8 mouse cellular contexts compared by ENCODE assay signal in the genomic region with DNA sequence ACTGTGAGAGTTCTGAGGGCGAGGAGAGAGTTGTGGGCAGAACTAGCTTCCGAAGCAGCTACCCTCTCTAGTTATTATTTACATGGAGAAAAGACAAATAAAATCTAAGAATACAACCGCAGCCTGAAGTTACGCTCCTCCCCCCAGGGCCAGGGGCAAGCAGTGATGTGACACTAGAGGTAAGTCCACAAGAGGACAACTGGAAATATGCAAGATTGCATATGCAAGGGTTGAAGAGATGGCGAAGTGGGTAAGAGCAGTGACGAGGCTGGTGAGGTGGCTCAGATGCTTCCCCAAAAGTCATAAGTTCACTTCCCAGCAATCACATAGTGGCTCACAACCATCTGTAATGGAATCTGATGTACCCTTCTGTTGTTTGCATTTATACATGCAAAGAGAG. TPM values are rescaled to one million over a fixed set of nuclear protein-coding genes. Genes with fewer than 3 reads are reported as not detected.
DNase-seq lines count a peak whose midpoint lies in the region; ATAC-seq lines count a peak whose summit lies in the region.

No protein-coding gene starts in this region.

- H3K36me3 ChIP-seq in erythroblast, embryonic 14.5 days (ENCODE audit: control insufficient read depth) = peaks cover 21% of the 10 kb centered on the region
- peaks cover 20% of the 10 kb centered on the region for H3K36me3 ChIP-seq in limb, embryonic 15.5 days
- peaks cover 10% of the 10 kb centered on the region; the same call in 1 of the 2 replicates for H3K36me3 ChIP-seq in stomach, embryonic 16.5 days (ENCODE audit: control insufficient read depth, insufficient read depth, low read length)

- H3K4me3 ChIP-seq in erythroblast, embryonic 14.5 days (replicated peaks) = peak overlapping the region; percentile 79
- H3K4me3 ChIP-seq in limb, embryonic 15.5 days = peak overlapping the region; percentile 64
- peak overlapping the region; percentile 65 for H3K4me3 ChIP-seq in stomach, embryonic 16.5 days (replicated peaks; ENCODE audit: low read length)

- peak overlapping the region; percentile 40 for H3K4me2 ChIP-seq in limb, embryonic 15.5 days
- peak overlapping the region; percentile 53 for H3K4me2 ChIP-seq in stomach, embryonic 16.5 days (ENCODE audit: low read depth, low read length)

- no peak for ATAC-seq in erythroblast, adult 5-6 weeks (replicated peaks; ENCODE audit: low FRiP score, poor library complexity, severe bottlenecking)
- ATAC-seq in limb, embryonic 15.5 days (ENCODE audit: insufficient number of reproducible peaks, low FRiP score, low TSS enrichment, low read depth) = no peak
- no peak for ATAC-seq in stomach, embryonic 16.5 days (ENCODE audit: insufficient read depth, low FRiP score)

- no peaks in the 10 kb centered on the region; the same call in 1 of the 2 replicates for H3K27me3 ChIP-seq in erythroblast, embryonic 14.5 days (ENCODE audit: control insufficient read depth)
- no peaks in the 10 kb centered on the region for H3K27me3 ChIP-seq in limb, embryonic 15.5 days
- H3K27me3 ChIP-seq in stomach, embryonic 16.5 days (ENCODE audit: control insufficient read depth, insufficient read depth, low read length) = no peaks in the 10 kb centered on the region

- H3K9me3 ChIP-seq in erythroblast, embryonic 14.5 days (ENCODE audit: control insufficient read depth, low read length) = no peaks in the 10 kb centered on the region
- no peaks in the 10 kb centered on the region for H3K9me3 ChIP-seq in limb, embryonic 15.5 days
- H3K9me3 ChIP-seq in stomach, embryonic 16.5 days (replicated peaks; ENCODE audit: control insufficient read depth, low read length) = no peaks in the 10 kb centered on the region

- 81% methylated on average over 6 of the region's 6 CpGs for WGBS in limb, embryonic 15.5 days
- 73% methylated on average over 6 of the region's 6 CpGs for WGBS in stomach, embryonic 16.5 days

- H3K27ac ChIP-seq in limb, embryonic 15.5 days = peak overlapping the region; percentile 93
- H3K27ac ChIP-seq in stomach, embryonic 16.5 days (ENCODE audit: low read length) = peak overlapping the region; percentile 77

- peak; percentile 19 for DNase-seq in thymus, postnatal 14 days
- DNase-seq in thymus, adult 18-20 months = no peak
- no peak for DNase-seq in spleen, postnatal 4 days (ENCODE audit: low spot score in 2 of 2)
- DNase-seq in ovary, postnatal 14 days (ENCODE audit: low spot score) = no peak

- H3K9ac ChIP-seq in limb, embryonic 15.5 days = no peak overlapping the region
- H3K9ac ChIP-seq in stomach, embryonic 16.5 days (ENCODE audit: low read length) = peak overlapping the region; percentile 72

- H3K4me1 ChIP-seq in erythroblast, embryonic 14.5 days (ENCODE audit: control insufficient read depth) = peaks cover 27% of the 10 kb centered on the region
- H3K4me1 ChIP-seq in limb, embryonic 15.5 days = peaks cover 15% of the 10 kb centered on the region
- peaks cover 15% of the 10 kb centered on the region for H3K4me1 ChIP-seq in stomach, embryonic 16.5 days (ENCODE audit: control insufficient read depth, insufficient read depth, low read length)

RNA-seq across cellular contexts. Expression of a gene that starts 0.9 kb away (rescaled TPM):
- 2.2 TPM in 2 replicates for polyA plus RNA-seq in erythroblast, embryonic 14.5 days (2012)
- 4.0 and 4.2 TPM in 2 replicates for total RNA-seq in erythroblast, adult 5-6 weeks (2015; ENCODE audit: low replicate concordance)
- total RNA-seq in erythroblast, adult 5-6 weeks (2017; ENCODE audit: low replicate concordance) = 2.2 and 2.6 TPM in 2 replicates
- 29.8 and 32.7 TPM in 2 replicates for polyA plus RNA-seq in limb, embryonic 15.5 days (2015; fragmentation: Nextera tagmentation; extraction: Ambion mirVana)
- 28.2 and 28.3 TPM in 2 replicates for polyA plus RNA-seq in stomach, embryonic 16.5 days (2015; fragmentation: Nextera tagmentation; extraction: Ambion mirVana)

RNA-seq across cellular contexts. Expression of a gene that starts 1.7 kb away (rescaled TPM):
- polyA plus RNA-seq in erythroblast, embryonic 14.5 days (2012) = 0.42 and 2.1 TPM in 2 replicates
- total RNA-seq in erythroblast, adult 5-6 weeks (2015; ENCODE audit: low replicate concordance) = not detected in 2 replicates
- not detected in 2 replicates for total RNA-seq in erythroblast, adult 5-6 weeks (2017; ENCODE audit: low replicate concordance)
- 3.6 and 17.5 TPM in 2 replicates for polyA plus RNA-seq in limb, embryonic 15.5 days (2015; fragmentation: Nextera tagmentation; extraction: Ambion mirVana)
- polyA plus RNA-seq in stomach, embryonic 16.5 days (2015; fragmentation: Nextera tagmentation; extraction: Ambion mirVana) = 257 and 347 TPM in 2 replicates

RNA-seq across cellular contexts. Expression of a gene that starts 9.4 kb away (rescaled TPM):
- polyA plus RNA-seq in erythroblast, embryonic 14.5 days (2012) = not detected in 2 replicates
- not detected in 2 replicates for total RNA-seq in erythroblast, adult 5-6 weeks (2015; ENCODE audit: low replicate concordance)
- total RNA-seq in erythroblast, adult 5-6 weeks (2017; ENCODE audit: low replicate concordance) = not detected in 2 replicates
- polyA plus RNA-seq in limb, embryonic 15.5 days (2015; fragmentation: Nextera tagmentation; extraction: Ambion mirVana) = 0.11 and 0.33 TPM in 2 replicates
- polyA plus RNA-seq in stomach, embryonic 16.5 days (2015; fragmentation: Nextera tagmentation; extraction: Ambion mirVana) = 1.7 and 1.8 TPM in 2 replicates

RNA-seq across cellular contexts. Expression of a gene that starts 11.0 kb away (rescaled TPM):
- polyA plus RNA-seq in erythroblast, embryonic 14.5 days (2012) = 0.13 and 0.17 TPM in 2 replicates
- 269 and 282 TPM in 2 replicates for total RNA-seq in erythroblast, adult 5-6 weeks (2015; ENCODE audit: low replicate concordance)
- 89.5 and 162 TPM in 2 replicates for total RNA-seq in erythroblast, adult 5-6 weeks (2017; ENCODE audit: low replicate concordance)
- polyA plus RNA-seq in limb, embryonic 15.5 days (2015; fragmentation: Nextera tagmentation; extraction: Ambion mirVana) = 94.7 and 98.6 TPM in 2 replicates
- 68.0 and 77.1 TPM in 2 replicates for polyA plus RNA-seq in stomach, embryonic 16.5 days (2015; fragmentation: Nextera tagmentation; extraction: Ambion mirVana)

RNA-seq across cellular contexts. Expression of a gene that starts 27.1 kb away (rescaled TPM):
- not detected in 2 replicates for polyA plus RNA-seq in erythroblast, embryonic 14.5 days (2012)
- total RNA-seq in erythroblast, adult 5-6 weeks (2015; ENCODE audit: low replicate concordance) = 0.19 TPM in 1 of 2 replicates, not detected in the other
- not detected in 2 replicates for total RNA-seq in erythroblast, adult 5-6 weeks (2017; ENCODE audit: low replicate concordance)
- polyA plus RNA-seq in limb, embryonic 15.5 days (2015; fragmentation: Nextera tagmentation; extraction: Ambion mirVana) = 17.6 and 19.4 TPM in 2 replicates
- polyA plus RNA-seq in stomach, embryonic 16.5 days (2015; fragmentation: Nextera tagmentation; extraction: Ambion mirVana) = 11.0 and 12.8 TPM in 2 replicates

Comparison
In these comparisons a context has a peak if more than half of its experiments do, and no peak if none do; other contexts are left out.
1. RNA of a gene that starts 1.7 kb away (polyA plus RNA-seq): 257 to 347 TPM in stomach, embryonic 16.5 days; 3.6 to 17.5 TPM in limb, embryonic 15.5 days and 0.42 to 2.1 TPM in erythroblast, embryonic 14.5 days; every median in the first group is over 10 times any median in the second.
2. Peak in every context shown above with its lines, with median percentiles within 50 percentile points of each other: H3K4me3 ChIP-seq.